Mouse (Mus musculus) thymus, adult 2 months (tissue): ENCODE data around the gene Sorcs3. TPM values are rescaled to one million over a fixed set of nuclear protein-coding genes. Genes with fewer than 3 reads are reported as not detected.

Experiments
- DNase-seq: peaks from one replicate; pipeline ENCODE4 v3.0.0; 2021
- H3K27ac ChIP-seq: fragments of 200-500 bp; 2 replicates; pipeline ENCODE4 v1.5.1; 2012; ENCODE audit warnings: low read length, control low read depth; ENCODE audit not compliant: control insufficient read depth, insufficient read depth
- H3K27me3 ChIP-seq: fragments of 200-500 bp; 2 replicates; pipeline ENCODE4 v1.6.1; 2012; ENCODE audit warnings: mild to moderate bottlenecking, low read length, moderate library complexity, mixed read lengths; ENCODE audit not compliant: control insufficient read depth, insufficient read depth
- H3K36me3 ChIP-seq: fragments of 200-500 bp; 2 replicates; pipeline ENCODE4 v1.6.1; 2012; ENCODE audit warnings: mild to moderate bottlenecking, low read length, moderate library complexity; ENCODE audit not compliant: control insufficient read depth, insufficient read depth
- H3K4me1 ChIP-seq: fragments of 200-500 bp; replicated peaks from 2 replicates; pipeline ENCODE4 v1.6.1; 2012; ENCODE audit warnings: low read length; ENCODE audit not compliant: control insufficient read depth, insufficient read depth
- H3K4me3 ChIP-seq: fragments of 200-500 bp; 2 replicates; pipeline ENCODE4 v1.5.1; 2012; ENCODE audit warnings: mild to moderate bottlenecking, low read length, control low read depth, moderate library complexity; ENCODE audit not compliant: control insufficient read depth, insufficient read depth
- CTCF ChIP-seq: fragments of 200-500 bp; IDR thresholded peaks from 2 replicates; pipeline ENCODE4 v1.5.1; 2012; ENCODE audit warnings: mild to moderate bottlenecking, control low read depth, low read length, moderate library complexity, borderline replicate concordance; ENCODE audit not compliant: control insufficient read depth, poor library complexity, insufficient read depth; ENCODE audit errors: extremely low read depth
- POLR2A ChIP-seq: fragments of 200-500 bp; IDR thresholded peaks from 2 replicates; pipeline ENCODE4 v1.6.1; 2012; ENCODE audit warnings: mild to moderate bottlenecking, low read length, control low read depth, moderate library complexity; ENCODE audit not compliant: control insufficient read depth, poor library complexity, insufficient read depth; ENCODE audit errors: extremely low read depth
- WGBS: fragments of 180-500 bp; shearing (Covaris S2); methylation state at CpG from one replicate; pipeline ENCODE4 v1.1.7; 2018; 5-methylcytosine and 5-hydroxymethylcytosine counted together
- polyA plus RNA-seq: library from polyadenylated mRNA; depleted of rRNA; stranded (reverse); fragments of >200 nt; gene quantifications from 2 replicates; pipeline ENCODE4 v1.2.3, GENCODE M21; 2012

Gene Sorcs3
- polyA plus RNA-seq, 1 experiment = 0.18 TPM

DNA sequence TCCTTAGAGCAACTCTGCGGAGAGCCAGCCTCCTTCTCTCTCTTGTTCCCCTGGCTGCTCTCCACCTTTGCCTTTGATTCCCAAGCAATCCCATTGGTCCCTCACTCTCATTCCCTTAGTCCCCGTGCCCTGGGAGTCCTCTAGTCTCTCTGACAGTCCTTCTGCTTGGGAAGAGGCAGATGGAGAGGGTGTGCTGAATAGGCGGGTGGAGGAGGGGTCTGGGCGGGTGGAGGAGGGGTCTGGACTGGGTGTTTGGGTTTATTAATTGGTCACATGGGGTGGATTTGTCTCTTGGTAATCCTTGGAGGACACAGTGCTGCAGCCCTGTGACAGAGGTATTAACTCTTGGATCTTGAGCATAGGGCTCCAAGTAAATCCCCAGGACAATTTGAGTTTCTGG lies 77.4 kb downstream of the Sorcs3 start:
- Histone ChIP-seq H3K27ac (no peak overlapping the region), H3K4me3 (no peak overlapping the region), H3K4me1 (no peaks in the 10 kb centered on the region), H3K36me3 (no peaks in the 10 kb centered on the region), H3K27me3 (no peaks in the 10 kb centered on the region)
- TF ChIP-seq POLR2A (no peak), CTCF (no peak)
- no peak for DNase-seq
- WGBS = 55% methylated on average over 4 of the region's 4 CpGs

DNA sequence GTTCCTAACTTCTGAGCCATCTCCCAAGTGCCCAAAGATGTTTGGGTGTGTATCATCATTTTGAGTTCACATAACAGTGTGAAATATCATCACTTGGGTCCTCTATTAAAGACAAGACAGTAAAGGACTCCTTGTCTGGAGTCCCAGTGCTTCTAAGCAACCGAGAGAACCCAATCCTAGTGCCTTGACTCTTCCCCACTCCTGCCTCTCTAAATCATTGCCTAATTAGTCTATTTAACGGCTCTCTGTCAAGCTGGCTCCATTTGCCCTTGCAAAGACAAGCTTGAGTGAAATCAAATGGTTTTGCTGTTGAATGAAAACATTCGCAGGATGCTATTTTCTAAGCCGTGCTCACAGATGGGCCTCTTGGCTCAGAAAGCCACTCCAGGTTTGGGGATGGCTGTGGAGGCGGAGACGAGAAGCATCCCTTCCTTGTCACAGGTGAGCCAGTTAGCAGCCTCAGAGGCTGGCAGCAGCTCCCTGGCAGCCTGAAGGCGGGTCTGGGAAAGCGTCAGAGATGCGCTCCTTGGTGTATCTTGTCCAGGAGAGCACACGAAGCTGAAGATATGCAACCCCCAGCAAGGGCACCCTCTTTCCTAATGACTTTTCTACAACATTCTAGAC lies 79.9 kb downstream of the Sorcs3 start:
- Histone ChIP-seq H3K27me3 (no peaks in the 10 kb centered on the region), H3K36me3 (no peaks in the 10 kb centered on the region), H3K4me3 (no peak overlapping the region), H3K27ac (no peak overlapping the region), H3K4me1 (no peaks in the 10 kb centered on the region)
- WGBS = 77% methylated on average over 10 of the region's 10 CpGs
- no peak for DNase-seq
- no peak for TF ChIP-seq CTCF
- TF ChIP-seq POLR2A = no peak

DNA sequence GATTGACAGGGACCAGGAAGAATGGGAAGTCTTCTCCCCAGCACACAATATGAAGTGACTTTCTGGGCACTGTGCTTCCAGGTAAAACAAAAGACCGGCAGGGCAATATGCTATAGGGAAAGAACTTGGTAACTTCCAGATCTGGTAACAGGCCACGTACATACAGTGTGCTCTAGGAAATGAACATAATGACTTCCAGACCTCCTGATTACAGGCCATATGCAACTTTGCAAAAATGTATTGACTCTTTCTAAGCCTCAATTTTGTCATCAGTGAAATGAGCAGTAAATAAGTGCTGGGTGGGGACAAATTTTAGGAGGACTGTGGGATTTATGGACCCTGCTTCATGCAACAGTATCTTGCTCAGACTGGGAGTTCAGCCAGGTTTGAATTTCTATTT lies 88.4 kb downstream of the Sorcs3 start:
- TF ChIP-seq POLR2A (no peak), CTCF (no peak)
- WGBS = 97% methylated on average over 2 of the region's 2 CpGs
- Histone ChIP-seq H3K4me1 (no peaks in the 10 kb centered on the region), H3K27me3 (no peaks in the 10 kb centered on the region), H3K27ac (no peak overlapping the region), H3K4me3 (no peak overlapping the region), H3K36me3 (no peaks in the 10 kb centered on the region)
- no peak for DNase-seq

DNA sequence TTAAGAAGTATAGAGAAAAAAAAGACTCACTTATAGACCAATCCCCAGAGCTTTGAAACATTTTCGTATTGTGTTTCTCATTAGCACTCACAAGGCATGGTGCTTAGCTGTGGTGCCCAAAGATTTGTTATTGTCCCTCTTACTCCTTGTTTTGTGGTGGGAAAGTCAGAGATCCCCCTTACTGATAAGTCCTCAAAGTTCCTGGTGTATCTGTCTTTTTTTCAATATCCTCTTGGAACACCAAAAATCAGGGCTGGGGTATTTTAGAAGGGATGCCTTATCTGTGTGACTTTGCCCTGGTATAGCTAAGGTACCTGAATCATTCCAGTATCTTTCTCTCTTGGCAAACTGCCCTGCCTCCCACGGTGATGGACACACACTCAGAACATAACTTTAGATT lies 92.6 kb downstream of the Sorcs3 start:
- no peak overlapping the region for H3K27ac ChIP-seq
- TF ChIP-seq POLR2A (no peak), CTCF (no peak)
- no peak overlapping the region for H3K4me3 ChIP-seq
- H3K4me1 ChIP-seq = no peaks in the 10 kb centered on the region
- H3K27me3 ChIP-seq = no peaks in the 10 kb centered on the region
- H3K36me3 ChIP-seq = no peaks in the 10 kb centered on the region
- no peak for DNase-seq
- WGBS = 86% methylated on average over 2 of the region's 2 CpGs

DNA sequence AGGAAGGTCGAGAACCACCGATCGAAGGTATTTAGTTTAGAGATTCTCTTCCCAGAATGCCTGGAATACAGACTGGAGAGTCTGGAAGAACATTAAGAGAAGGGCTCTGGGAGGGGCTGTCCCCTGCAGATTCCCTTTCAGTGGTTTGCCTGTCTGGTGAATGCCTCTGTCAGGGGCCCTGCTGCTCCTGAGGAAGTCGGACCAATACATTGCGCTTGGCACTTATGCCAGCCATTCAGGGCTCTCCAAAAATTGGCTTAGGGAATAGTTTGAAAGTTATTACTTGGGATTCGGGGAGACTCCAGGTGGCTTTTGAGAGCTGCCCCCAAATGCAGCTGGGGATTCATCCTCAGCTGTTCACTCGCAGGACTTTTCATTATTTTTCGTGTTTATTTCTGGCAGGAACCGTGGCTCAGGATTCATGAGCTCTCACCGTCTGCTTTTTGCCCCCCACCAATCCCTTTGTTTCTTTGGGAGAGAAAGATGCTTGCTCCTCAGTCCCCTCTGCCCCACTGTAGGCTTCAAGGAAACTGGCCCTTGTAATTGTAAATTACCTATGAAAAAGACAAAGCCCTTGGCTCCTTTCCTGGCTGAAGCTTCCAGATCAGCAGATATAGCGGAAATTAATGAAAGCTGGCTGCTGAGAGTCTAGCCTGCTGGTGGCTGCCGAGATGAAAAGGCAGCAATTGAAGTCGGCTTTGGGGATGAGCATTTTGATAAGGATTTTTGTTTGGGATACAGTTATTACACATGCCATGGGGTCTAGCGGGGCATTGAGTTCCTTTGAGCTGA lies 94.8 kb downstream of the Sorcs3 start:
- Histone ChIP-seq H3K4me3 (no peak overlapping the region), H3K27me3 (no peaks in the 10 kb centered on the region), H3K36me3 (no peaks in the 10 kb centered on the region), H3K4me1 (no peaks in the 10 kb centered on the region), H3K27ac (no peak overlapping the region)
- TF ChIP-seq POLR2A = no peak
- TF ChIP-seq CTCF = no peak
- WGBS = 74% methylated on average over 14 of the region's 14 CpGs
- no peak for DNase-seq

DNA sequence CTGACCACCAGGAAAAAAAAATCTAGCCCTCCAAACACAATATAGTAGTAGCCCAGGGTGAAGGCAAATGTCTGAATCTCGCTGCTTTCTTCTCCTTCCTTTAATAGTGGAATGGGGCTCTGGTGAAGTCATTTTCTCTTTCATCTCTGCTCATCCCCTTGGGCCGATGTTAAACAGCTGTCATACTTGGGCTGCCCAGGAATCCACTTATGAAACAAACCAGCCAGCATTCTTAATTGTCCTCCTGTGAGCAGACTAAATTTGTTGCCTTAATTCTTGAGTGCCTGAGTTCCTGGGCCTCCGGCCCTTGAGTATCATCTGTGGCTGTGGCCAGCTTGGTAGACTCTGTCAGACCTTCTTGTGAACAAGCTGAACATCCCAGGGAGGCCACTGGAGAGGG lies 95.5 kb downstream of the Sorcs3 start:
- Histone ChIP-seq H3K27ac (no peak overlapping the region), H3K36me3 (no peaks in the 10 kb centered on the region), H3K4me3 (no peak overlapping the region), H3K27me3 (no peaks in the 10 kb centered on the region), H3K4me1 (no peaks in the 10 kb centered on the region)
- TF ChIP-seq CTCF (no peak), POLR2A (no peak)
- 84% methylated on average over 3 of the region's 3 CpGs for WGBS
- DNase-seq = no peak

DNA sequence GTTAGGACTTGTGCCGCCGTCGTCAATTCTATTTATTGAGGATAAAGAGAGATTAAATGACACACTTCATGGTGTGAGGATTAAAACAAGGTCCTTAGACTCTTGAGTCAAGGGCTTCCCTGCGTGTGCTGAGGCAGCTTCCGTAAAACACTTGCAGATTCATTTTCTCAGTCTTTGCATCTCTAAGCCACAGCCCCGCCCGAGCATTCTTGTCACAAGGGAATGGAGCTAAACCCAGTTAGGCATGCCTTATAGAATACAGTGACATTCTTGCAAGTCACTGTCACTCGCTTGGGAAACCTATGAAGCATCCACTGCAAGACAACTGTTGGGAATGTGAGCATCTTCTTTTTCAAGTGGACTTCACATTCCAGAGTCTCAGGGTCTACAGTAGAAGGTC lies 102.5 kb downstream of the Sorcs3 start:
- no peak for TF ChIP-seq POLR2A
- TF ChIP-seq CTCF = no peak
- Histone ChIP-seq H3K27ac (no peak overlapping the region), H3K4me1 (no peaks in the 10 kb centered on the region), H3K36me3 (no peaks in the 10 kb centered on the region), H3K27me3 (no peaks in the 10 kb centered on the region), H3K4me3 (no peak overlapping the region)
- WGBS = 94% methylated on average over 8 of the region's 8 CpGs
- DNase-seq = no peak
